Mouse (Mus musculus) heart, adult 10 weeks (tissue): ENCODE results near the gene Gas2l2. TPM values are rescaled to one million over a fixed set of nuclear protein-coding genes. Genes with fewer than 3 reads are reported as not detected.

ENCODE experiments used
- polyA plus RNA-seq: library from polyadenylated mRNA; stranded (reverse); fragments of 350-450 nt; fragmentation: Illumina TruSeq; extraction: RNeasy Lipid Tissue Mini Kit (QIAGEN cat#74804); gene quantifications from one replicate; pipeline ENCODE4 v1.2.3, GENCODE M21; 2014; ENCODE audit warnings: low read depth, low replicate concordance

The Gas2l2 gene
- polyA plus RNA-seq, result not detected

DNA sequence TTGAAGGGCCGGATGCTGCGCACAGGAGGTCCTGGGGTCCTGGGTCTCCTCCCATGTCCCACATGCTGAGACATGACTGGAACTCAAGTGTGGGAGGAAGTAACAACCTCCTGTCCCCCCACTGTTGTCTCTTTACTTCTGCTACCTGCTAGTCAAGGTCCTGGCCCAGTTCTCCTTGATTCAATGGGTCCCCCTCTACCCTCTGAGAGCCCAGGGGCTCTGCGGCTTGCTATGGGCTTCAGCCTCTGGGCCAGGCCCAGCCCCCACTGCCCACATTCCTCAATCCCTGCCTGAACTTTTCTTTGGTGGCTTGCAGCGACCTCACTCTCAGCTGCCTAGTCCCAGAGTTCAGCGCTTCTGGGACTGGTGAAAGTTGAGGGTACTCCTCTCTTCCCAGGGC is at the start of gene Gas2l2:
Gene Gas2l2, minus strand, starts transcription at position 101 of the 400 bp plus-strand sequence.

DNA sequence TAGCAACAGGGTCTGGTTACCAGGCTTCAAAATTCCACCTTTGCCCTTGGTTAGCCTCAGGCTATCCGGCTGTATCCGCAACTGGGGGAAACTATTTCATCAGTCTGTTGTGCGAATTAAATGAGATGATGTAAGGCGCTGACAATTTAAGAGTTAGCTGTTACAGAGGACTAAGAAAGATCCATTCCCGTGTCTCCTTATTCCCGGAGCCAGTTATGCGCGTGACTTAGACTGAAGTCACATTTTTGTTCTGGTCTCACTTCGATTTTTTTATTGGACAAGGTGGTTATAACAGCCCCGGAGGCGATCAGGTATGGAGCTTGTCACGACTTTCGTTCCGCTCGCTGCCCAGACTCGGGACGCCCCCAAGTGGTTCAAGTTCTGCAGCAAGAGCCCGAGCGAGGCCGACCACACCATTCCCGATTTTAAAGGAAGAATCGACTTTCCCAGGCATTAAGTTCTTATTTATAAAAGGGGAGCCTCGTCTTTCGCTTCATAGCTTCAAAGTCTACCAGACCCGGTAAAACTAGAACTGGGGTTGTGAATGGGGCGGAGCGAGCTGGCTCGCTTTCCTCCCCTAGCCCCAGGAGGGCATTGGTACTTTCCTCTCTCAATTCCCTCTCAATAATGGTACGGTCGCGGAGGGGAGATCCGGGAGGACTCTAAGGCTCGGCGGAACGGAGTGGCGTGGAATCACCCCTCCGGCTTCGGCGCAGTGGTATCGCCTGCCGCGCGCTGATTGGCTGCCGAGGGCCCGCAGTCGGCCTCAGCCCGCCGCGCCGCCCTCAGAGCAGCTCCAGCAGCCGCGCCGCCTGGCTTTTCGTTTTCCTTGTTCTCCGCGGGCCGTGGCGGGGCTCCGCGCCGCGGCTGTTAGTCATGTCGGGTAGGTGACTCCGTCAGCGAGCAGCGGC is 43.3 kb upstream of the Gas2l2 start, which contains the start of gene Taf15:
Gene Taf15, plus strand, starts transcription at position 763 of the 911 bp plus-strand sequence.

DNA sequence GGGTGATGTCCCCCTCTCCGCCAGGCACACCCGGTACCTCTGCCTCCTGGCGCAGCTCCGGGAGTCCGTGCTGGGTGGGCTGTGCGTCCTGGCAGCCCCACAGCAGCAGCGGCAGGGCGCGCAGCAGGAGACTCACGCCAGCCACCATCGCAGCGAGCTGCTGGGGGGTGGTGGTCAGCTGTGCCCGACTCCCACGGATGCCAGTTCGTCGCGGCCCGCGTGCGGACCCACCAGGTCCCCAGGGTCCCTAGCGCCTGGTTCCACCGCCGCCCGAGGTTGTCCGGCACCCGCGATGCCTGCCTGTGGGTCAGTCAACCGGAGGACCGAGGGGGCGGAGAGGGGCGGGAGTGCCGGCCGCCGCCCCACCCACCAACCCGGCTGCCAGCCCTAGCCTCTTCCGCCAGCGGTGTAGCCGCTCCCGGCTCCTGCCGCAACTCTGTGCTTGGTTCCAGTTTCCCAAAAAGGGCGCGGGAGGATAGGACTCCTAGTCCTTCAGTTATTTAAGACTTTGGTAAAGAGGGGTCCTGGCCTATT is 33.5 kb upstream of the Gas2l2 start, which contains the start of gene Mmp28:
Gene Mmp28, minus strand, starts transcription at position 361 of the 534 bp plus-strand sequence.

DNA sequence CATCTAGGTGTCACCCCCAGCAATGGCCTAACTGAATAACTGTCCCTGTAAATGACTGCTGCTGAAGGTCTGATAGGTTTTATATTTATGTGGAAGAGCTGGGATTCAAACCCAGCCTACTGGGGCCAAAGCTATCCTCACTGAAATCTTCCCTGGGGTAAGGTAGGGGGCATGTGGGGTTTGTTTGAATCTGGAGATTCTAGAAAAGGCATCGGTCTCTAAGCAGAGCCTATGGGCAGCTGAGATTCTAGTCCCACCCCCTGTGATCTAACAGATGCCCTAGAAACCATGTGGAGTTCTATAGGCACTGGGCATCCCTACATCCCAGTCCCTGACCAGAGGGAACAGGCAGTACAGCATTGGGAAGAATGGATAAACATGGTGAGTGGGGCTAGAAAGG is 8.1 kb upstream of the Gas2l2 start, which contains the start of gene 1700020L24Rik:
Gene 1700020L24Rik, plus strand, starts transcription at position 301 of the 400 bp plus-strand sequence.

DNA sequence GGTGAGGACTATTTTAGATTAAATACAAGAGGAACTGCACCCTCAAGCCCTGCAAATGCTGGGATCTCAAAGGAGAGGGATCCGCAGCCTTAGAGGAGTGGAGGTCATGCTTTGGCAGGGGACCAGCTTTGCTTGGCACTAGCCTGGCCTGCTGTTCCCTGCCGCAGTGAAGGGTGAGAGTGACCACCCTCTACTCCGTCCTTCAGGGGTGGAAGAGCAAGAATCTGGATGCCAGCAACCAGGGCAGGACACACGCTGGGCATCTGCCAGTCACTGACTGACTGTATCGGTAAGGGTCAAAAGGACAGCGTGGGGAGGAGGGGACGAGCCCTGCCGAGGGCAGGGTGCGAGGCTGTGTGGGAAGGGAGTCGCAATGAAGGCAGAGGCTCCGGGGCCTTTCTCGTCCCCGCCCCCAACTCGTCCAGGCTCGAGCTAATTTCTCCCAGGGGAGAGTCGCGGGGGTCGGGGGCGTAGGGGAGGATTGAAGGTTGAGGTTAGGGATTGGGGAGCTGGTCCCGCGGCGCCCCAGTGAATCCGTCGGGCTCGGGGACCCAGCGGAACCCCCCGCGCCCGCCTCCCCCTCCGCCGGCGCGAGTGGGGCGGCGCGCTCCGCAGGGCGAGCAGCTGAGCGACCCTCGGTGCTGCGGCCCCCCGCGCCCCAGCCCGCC is 20.0 kb downstream of the Gas2l2 start, which contains the start of gene Rasl10b:
Gene Rasl10b, plus strand, starts transcription at position 51 of the 668 bp plus-strand sequence.

Other genes with a start within 250 kb of the Gas2l2 start
- 4.6 TPM for gene Slfn3, start 238.1 kb downstream of the Gas2l2 start, polyA plus RNA-seq
- not detected for gene Slfn14, start 142.7 kb downstream of the Gas2l2 start, polyA plus RNA-seq
- 27.5 TPM for gene Ap2b1, start 130.4 kb downstream of the Gas2l2 start, polyA plus RNA-seq
- 10.0 TPM for gene Pex12, start 126.9 kb downstream of the Gas2l2 start, polyA plus RNA-seq
- 46.8 TPM for gene Rasl10b, start 20.3 kb downstream of the Gas2l2 start, polyA plus RNA-seq
- not detected for gene 1700020L24Rik, start 8.2 kb upstream of the Gas2l2 start, polyA plus RNA-seq
- gene Mmp28, start 33.6 kb upstream of the Gas2l2 start, polyA plus RNA-seq, result 4.7 TPM
- gene Taf15, start 43.6 kb upstream of the Gas2l2 start, polyA plus RNA-seq, result 52.6 TPM
- gene Heatr9, start 92.7 kb upstream of the Gas2l2 start, polyA plus RNA-seq, result not detected
- gene Ccl5, start 101.1 kb upstream of the Gas2l2 start, polyA plus RNA-seq, result 1.5 TPM
- 17.8 TPM for gene Ccl9, start 149.2 kb upstream of the Gas2l2 start, polyA plus RNA-seq
- 24.8 TPM for gene Ccl6, start 163.6 kb upstream of the Gas2l2 start, polyA plus RNA-seq
- not detected for gene Rpl9-ps1, start 216.2 kb upstream of the Gas2l2 start, polyA plus RNA-seq
- gene Ccl3, start 219.9 kb upstream of the Gas2l2 start, polyA plus RNA-seq, result 0.68 TPM
- not detected for gene Ccl4, start 233.1 kb upstream of the Gas2l2 start, polyA plus RNA-seq